Mouse (Mus musculus): Measurements from ENCODE around the gene Olfr750. TPM values are rescaled to one million over a fixed set of nuclear protein-coding genes. Genes with fewer than 3 reads are reported as not detected.

The Olfr750 gene
- total RNA-seq, 2 experiments from 2014 or later: not detected

- no peak for DNase-seq (ENCODE audit: low spot score in 2 of 2)
- intact Hi-C loops (cut with DNase I): no loop called here
Observed at GRCm38 (mm10) chr14:51051941-51052340, 22.3 kb downstream of the Olfr750 start.

GRCm38 (mm10) chr14:51050063-51050462 lies 24.2 kb downstream of the Olfr750 start, which contains the start of gene Rnase11:
Rnase11 (minus strand) TSS chr14:51050163.
- intact Hi-C loops (cut with DNase I): no loop called here
- no peak for DNase-seq (ENCODE audit: low spot score in 2 of 2)

- DNase-seq (ENCODE audit: low spot score in 2 of 2): no peak
- intact Hi-C loops (cut with DNase I): no loop called here
Observed at GRCm38 (mm10) chr14:51047846-51048245, 26.4 kb downstream of the Olfr750 start.

GRCm38 (mm10) chr14:51041769-51042168 lies 32.5 kb downstream of the Olfr750 start, which contains the start of gene Rnase9:
Rnase9 (minus strand) TSS chr14:51041869.
- DNase-seq (ENCODE audit: low spot score in 2 of 2): no peak
- intact Hi-C loops (cut with DNase I): no loop called here

- intact Hi-C loops (cut with DNase I): no loop called here
- no peak for DNase-seq (ENCODE audit: low spot score in 2 of 2)
Observed at GRCm38 (mm10) chr14:51036214-51036613, 38.0 kb downstream of the Olfr750 start.

DNA sequence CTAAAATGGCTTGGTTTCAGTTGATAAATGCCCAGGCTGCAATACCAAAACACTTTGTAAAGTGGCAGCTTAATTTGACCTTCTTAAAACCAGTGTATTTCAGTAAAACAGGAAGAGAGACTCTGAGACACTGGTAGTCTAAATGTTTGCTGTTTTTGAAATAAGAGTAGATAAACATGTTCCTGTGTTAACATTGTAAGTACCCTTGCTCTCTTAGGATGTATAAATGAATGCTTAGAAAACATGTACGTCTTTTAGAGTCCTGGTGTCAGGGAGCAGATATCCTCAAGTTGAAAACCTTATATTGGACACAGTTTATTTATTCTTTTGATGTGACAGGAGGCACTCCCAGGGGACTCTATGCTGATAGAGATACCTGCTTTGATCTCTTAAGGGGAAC lies 39.0 kb downstream of the Olfr750 start:
- no peak for DNase-seq (ENCODE audit: low spot score in 2 of 2)
- intact Hi-C loops (cut with DNase I): no loop called here

DNA sequence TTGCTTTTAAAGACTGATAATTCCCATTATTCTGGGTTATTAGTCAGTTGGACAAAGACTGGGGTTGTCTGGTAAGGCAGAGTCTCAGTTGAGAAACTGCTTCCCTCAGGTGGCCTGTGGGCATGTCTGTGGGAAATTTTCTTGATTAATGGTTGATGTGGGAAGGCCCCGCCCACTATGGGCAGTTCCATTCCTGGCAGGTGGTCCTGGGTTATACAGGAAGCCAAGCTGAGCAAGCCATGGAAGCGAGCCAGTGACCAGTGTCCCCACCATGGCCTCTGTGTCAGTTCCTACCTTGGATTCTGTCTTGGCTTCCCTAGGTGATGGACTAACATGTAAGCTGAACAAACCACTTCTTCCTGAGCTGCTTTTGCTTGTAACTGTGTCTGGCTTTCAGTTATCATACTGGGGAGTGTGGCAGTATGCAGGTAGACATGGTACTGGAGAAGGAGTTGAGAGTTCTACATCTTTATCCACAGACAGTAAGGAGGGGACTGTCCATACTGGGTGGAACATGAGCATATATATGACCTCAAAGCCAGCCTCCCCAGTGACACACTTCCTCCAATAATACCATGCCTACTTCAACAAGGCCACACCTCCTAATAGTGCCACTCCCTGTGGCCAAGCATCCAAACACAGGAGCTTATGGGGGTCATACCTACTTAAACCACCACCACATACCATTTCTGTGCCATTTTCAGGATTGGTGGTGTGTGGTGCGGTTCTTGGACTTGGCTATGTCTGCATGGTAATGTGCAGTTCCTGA lies 46.7 kb downstream of the Olfr750 start:
- no peak for DNase-seq (ENCODE audit: low spot score in 2 of 2)
- intact Hi-C loops (cut with DNase I): loop anchor here (2.0 kb wide), 1 partner anchor 71 kb away; no protein-coding TSS in a partner anchor

- DNase-seq (ENCODE audit: low spot score in 2 of 2): peak; percentile 72 to 81
- intact Hi-C loops (cut with DNase I): loop anchor here (1.0 to 2.0 kb wide), 2 partner anchors 37 to 72 kb away; no protein-coding TSS in a partner anchor
Observed at GRCm38 (mm10) chr14:51026391-51027133, 47.7 kb downstream of the Olfr750 start.

DNA sequence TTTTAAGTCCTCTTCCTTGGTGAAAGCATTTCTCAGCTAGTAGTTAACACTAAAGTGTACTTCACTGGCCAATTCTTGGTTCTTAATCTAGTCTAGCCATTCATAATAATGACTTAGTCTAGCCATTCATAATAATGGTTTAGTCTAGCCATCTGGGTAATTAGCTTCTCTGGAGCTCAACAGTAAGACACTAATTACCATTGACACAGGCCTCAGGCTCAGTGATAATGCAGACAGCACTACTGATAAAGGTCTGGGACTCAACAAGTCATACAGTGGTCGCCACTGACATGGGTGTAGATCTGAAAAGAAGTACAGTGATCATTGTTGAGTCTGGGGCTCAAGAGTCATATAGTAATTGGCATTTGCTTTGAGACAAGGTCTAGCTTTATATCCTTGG lies 49.4 kb downstream of the Olfr750 start:
- intact Hi-C loops (cut with DNase I): loop anchor here (5.0 kb wide), 1 partner anchor 38 kb away; no protein-coding TSS in a partner anchor
- no peak for DNase-seq (ENCODE audit: low spot score in 2 of 2)

GRCm38 (mm10) chr14:51023457-51023856 lies 50.8 kb downstream of the Olfr750 start:
- intact Hi-C loops (cut with DNase I): loop anchor here (5.0 kb wide), 1 partner anchor 36 kb away; no protein-coding TSS in a partner anchor
- no peak for DNase-seq (ENCODE audit: low spot score in 2 of 2)

DNA sequence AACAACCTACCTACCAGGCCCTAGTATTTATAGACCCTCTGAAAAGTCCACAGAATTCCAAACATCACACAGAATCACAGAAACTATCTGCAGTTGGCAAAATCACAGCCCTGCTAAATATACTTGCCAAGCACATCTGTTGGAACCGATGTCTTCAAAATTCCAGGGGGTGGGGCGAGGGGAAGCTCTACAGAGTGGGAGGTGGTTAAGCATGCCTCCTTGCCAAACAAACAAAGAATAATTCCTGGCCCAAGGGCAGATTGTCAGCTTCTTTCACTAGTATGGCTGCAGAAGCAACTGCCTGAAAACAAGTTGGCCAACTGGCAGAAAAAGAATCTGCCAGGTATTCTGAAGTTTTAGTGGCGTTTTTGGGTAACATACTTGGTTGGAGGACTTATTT lies 57.0 kb downstream of the Olfr750 start:
- intact Hi-C loops (cut with DNase I): no loop called here
- no peak for DNase-seq (ENCODE audit: low spot score in 2 of 2)

Other genes starting within 250 kb of the Olfr750 start
- gene Tep1, start 203.9 kb downstream of the Olfr750 start, total RNA-seq (2021): 1 to 10 TPM; 2.4 to 5.0 TPM
- gene Klhl33, start 176.9 kb downstream of the Olfr750 start, total RNA-seq (2021): 1 to 10 TPM; 2.3 to 3.2 TPM
- 10 to 100 TPM; 30.7 to 34.6 TPM for gene Osgep, start 149.5 kb downstream of the Olfr750 start, total RNA-seq (2021)
- 10 to 100 TPM; 51.7 to 55.9 TPM for gene Apex1, start 149.5 kb downstream of the Olfr750 start, total RNA-seq (2021)
- gene Pip4p1, start 143.6 kb downstream of the Olfr750 start, total RNA-seq (2021): 100 to 1,000 TPM in 1 of 2 experiments, 10 to 100 TPM in 1; 97.5 to 102 TPM
- gene Pnp, start 143.4 kb downstream of the Olfr750 start, total RNA-seq (2021): 10 to 100 TPM; 12.0 to 13.6 TPM
- gene Gm49342, start 129.9 kb downstream of the Olfr750 start, total RNA-seq (2021): 10 to 100 TPM; 11.4 to 18.0 TPM
- gene Pnp2, start 118.4 kb downstream of the Olfr750 start, total RNA-seq (2021): 1 to 10 TPM; 1.1 to 1.9 TPM
- gene Rnase10, start 66.7 kb downstream of the Olfr750 start, total RNA-seq (2021): under 1 TPM in 1 of 2 experiments, not detected in 1; 0.27 TPM
- not detected for gene Rnase9, start 32.6 kb downstream of the Olfr750 start, total RNA-seq (2021)
- gene Rnase11, start 24.3 kb downstream of the Olfr750 start, total RNA-seq (2021): not detected
- gene Rnase12, start 16.8 kb downstream of the Olfr750 start, total RNA-seq (2021): not detected
- gene Rnase4, start 16.6 kb upstream of the Olfr750 start, total RNA-seq (2021): 10 to 100 TPM; 20.5 to 21.8 TPM
- 1 to 10 TPM; 6.3 to 6.4 TPM for gene Ang, start 16.7 kb upstream of the Olfr750 start, total RNA-seq (2021)
- not detected for gene Eddm3b, start 40.0 kb upstream of the Olfr750 start, total RNA-seq (2021)
- under 1 TPM in 1 of 2 experiments, not detected in 1; 0.32 TPM for gene Rnase6, start 49.5 kb upstream of the Olfr750 start, total RNA-seq (2021)
- under 1 TPM; 0.57 to 0.73 TPM for gene Rnase1, start 72.3 kb upstream of the Olfr750 start, total RNA-seq (2021)
- gene Rnase2b, start 87.8 kb upstream of the Olfr750 start, total RNA-seq (2021): not detected
- gene Ang2, start 124.7 kb upstream of the Olfr750 start, total RNA-seq (2021): not detected
- not detected for gene Ear14, start 129.0 kb upstream of the Olfr750 start, total RNA-seq (2021)
- gene Rnase2a, start 181.7 kb upstream of the Olfr750 start, total RNA-seq (2021): not detected